Mouse (Mus musculus) neutrophil, adult 5-6 weeks (primary cell): ENCODE data around the gene Bbs1. TPM values are rescaled to one million over a fixed set of nuclear protein-coding genes. Genes with fewer than 3 reads are reported as not detected.
A peak's percentile ranks its signal among the peaks of the same experiment; 100 is the strongest.
"Not testable (repeated sequence)": the region's sequence is repeated elsewhere in the genome, so short reads cannot be mapped to it uniquely, and the experiment has no call there.

Source experiments
- ATAC-seq: fragments of 151-379, 151-347 bp; 2 replicates; pipeline ENCODE4 v1.8.0; 2017; ENCODE audit warnings: mild to moderate bottlenecking, moderate TSS enrichment; ENCODE audit not compliant: insufficient number of reproducible peaks, poor library complexity, low FRiP score, severe bottlenecking; ENCODE audit errors: extremely low read depth
- total RNA-seq: library from RNA; stranded (forward); fragments of 200-1000 nt; gene quantifications from 2 replicates; pipeline ENCODE4 v1.2.3, GENCODE M21; 2017

Gene Bbs1
- total RNA-seq, 1 experiment from 2014 or later, result 2.2 TPM

GRCm38 (mm10) chr19:4896780-4897520 lies 9.5 kb downstream of the Bbs1 start:
- no peak for ATAC-seq

GRCm38 (mm10) chr19:4891798-4892197 lies 14.6 kb downstream of the Bbs1 start:
- no peak for ATAC-seq

DNA sequence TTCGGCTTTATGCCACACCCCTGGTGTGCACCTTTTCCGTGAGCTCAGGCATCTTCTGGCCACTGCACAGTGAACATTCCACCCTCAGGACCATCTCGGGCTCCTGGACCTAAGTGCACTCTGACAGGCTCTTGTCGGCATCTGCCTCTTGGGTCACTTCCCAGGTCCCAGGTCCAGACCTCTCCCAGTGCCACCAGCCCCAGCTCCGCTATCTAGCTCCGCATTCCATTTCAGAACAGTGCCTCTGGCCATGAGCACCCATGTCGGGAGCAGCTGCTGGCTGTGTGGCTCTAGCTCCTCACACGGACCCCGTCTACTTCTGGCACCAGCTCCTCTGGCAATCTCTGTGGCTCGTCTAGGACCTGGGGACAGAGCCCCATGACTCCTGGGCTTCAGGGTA lies 16.6 kb downstream of the Bbs1 start:
- no peak for ATAC-seq

DNA sequence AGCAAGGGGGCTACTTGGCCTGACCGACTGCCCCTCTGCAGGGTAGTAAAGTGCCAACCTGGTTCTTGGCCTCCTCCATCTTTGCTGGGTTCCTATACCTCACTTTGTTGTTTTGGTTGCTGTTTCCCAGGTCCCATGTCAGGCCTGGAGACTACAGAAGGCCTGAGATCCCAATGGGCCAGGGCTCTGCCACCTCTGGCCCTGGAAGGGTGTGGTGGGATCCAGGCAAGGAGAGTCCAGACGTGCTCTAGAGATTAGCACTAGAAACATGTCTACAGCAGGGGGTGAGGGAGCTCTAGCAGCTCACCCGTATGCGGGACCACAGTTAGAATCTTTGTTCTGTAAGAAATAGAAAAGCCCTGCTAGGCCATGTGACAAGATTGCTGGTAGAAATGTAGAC lies 22.5 kb downstream of the Bbs1 start:
- ATAC-seq, result no peak

GRCm38 (mm10) chr19:4879324-4879703 lies 27.1 kb downstream of the Bbs1 start:
- ATAC-seq, result no peak

GRCm38 (mm10) chr19:4878405-4879323 lies 27.8 kb downstream of the Bbs1 start, which contains the start of gene Zdhhc24:
Gene Zdhhc24 (plus strand): TSS chr19:4878668.
- ATAC-seq, result peak; percentile 97

DNA sequence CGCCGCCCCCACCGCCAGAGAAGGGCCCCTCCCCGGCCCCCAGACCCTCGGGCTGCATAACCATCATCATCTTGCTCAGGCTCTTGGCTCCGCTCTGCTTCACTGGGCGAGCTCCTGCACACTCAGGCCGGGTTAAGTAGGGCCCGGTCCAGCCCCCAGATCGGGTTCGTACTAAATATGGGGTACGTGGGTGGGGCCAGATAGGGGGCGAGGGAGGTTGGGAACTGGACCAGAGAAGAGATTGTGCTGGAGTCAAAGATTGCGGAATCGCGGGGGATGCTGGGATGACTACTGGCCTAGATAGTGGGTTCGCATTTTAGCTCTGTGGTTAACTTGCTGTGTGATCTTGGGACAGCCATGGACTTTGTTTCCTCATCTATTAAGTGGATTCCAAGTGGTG lies 28.6 kb downstream of the Bbs1 start, which contains the start of gene Actn3:
TSS of gene Actn3 (minus strand) at position 125 of the 400 bp plus-strand sequence.
- ATAC-seq, result no peak

GRCm38 (mm10) chr19:4876755-4877154 lies 29.7 kb downstream of the Bbs1 start:
- no peak for ATAC-seq

DNA sequence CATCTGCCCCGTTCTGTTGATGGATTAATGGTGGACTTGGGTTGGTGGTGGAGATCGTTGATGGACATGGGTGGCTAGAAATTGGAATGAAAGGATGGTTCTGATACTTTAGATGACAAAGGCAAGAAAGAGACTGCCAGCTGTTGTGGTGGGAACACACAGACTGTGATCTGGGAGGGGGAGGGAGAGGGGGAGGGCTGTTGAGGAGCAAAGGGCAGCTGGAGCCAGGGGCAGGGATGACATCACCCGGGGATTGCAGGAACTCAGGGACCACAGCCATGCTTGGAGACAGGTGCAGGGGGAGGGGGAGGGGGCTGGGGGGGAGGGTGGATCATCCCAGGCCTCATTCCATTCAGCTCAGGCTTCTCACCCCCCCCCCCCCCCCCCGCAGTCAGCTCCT lies 30.2 kb downstream of the Bbs1 start:
- ATAC-seq, result no peak

DNA sequence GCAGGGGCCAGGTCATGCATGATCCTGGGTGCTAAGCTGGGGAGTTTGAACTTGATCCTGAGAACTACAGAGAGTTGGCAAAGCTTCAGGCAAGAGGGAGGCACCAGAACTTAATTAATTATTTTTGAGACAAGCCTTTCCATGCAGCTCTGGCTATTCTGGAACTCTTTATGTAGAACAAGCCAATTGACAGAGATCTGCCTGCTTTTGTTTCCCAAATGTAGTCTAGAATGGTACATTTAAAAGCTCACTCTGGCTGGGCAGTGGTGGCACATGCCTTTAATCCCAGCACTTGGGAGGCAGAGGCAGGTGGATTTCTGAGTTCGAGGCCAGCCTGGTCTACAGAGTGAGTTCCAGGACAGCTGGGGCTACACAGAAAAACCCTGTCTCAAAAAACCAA lies 31.8 kb downstream of the Bbs1 start:
- ATAC-seq, result not testable (repeated sequence)

- ATAC-seq, result no peak
These were observed 41.3 kb downstream of the Bbs1 start for GRCm38 (mm10) chr19:4865147-4865546.

DNA sequence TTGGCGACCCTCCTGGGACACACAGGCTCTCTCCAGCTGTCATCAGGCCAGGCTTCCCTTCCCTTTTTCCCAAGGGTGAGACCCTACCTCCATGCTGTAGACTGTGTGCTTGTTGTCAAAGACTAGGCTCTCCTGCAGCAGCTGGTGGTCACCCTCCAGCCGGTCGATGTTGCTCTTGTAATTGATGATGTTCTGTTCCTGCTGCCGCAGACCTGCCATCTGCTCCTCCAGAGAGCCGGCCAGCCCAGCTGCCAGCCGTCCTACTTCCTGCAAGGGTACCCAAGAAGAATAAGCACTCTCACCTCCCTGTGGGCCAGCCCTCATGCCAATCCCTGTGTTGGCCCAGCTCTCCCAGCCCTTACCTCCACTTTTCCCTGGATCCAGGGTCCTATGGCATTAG lies 43.4 kb downstream of the Bbs1 start:
- ATAC-seq, result no peak

DNA sequence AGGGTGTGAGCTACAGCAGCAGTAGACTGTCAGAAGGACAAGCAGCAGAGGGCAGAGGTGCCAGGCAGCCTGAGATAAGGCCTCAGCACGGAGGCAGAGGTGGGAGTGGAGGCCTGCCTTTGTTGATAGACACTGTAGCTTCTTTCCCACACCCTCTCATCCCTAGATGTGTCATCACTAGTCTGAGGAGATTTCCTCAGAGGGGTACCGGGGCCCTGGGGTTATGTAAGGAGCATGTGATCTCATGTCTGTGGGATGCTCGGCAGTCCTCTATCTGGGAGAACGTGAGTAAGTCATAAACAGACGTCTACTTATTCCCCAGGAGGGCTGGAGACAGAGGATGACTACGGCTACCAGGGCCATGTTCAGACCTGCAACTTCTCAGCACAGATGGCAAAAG lies 47.3 kb downstream of the Bbs1 start:
- ATAC-seq, result no peak

- no peak for ATAC-seq
These were observed 50.5 kb downstream of the Bbs1 start for GRCm38 (mm10) chr19:4855951-4856350.

- no peak for ATAC-seq
These were observed 51.0 kb downstream of the Bbs1 start for GRCm38 (mm10) chr19:4855470-4855820.

DNA sequence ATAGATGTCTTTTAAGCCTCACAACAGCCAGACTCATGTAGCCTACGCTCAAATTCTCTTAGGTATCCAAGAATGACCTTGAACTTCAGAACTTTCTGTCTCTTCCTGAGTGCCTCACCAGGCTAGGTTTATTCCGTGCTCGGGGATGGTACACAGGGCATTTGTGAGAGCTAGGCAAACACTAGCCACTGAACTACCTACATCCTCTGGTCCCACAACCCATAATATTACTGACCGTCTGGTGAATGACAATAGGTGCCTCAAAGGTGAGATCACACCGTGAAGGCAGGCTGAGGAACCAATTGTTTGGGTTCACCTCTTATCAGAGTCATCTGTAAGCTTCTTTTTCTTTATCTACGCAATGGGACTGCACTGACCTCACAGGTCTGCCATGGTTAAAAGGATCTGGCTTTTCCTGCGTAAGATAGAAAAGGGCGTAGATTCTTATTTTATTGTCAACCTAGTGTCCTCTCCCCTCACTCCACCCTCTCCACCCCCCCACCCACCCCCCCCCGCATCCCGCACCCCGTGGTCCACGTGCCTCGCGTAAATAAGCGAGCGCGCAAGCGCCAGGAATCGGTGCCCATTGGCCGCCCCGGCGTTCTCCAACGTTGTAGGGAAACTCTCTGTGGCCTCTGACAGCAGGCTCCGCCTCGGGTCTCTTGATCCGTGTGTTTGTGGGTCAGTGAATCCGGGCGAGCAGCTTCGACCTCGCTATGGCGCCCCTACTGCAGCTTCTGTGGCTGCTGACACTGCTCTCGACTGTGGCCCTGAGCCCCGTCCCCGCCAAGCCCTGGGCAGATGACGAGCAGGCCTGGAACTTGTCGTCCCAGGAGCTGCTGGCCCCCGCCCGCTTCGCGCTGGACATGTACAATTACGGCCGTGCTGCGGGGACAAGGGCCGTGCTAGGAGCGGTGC lies 51.6 kb downstream of the Bbs1 start, which contains the start of gene Ctsf:
TSS of gene Ctsf (plus strand) at position 579 of the 918 bp plus-strand sequence.
- ATAC-seq, result no peak

- ATAC-seq, result no peak
These were observed 56.1 kb downstream of the Bbs1 start for GRCm38 (mm10) chr19:4850281-4850680.

- ATAC-seq, result no peak
These were observed 56.6 kb downstream of the Bbs1 start for GRCm38 (mm10) chr19:4849800-4850199.

GRCm38 (mm10) chr19:4847490-4847889 lies 58.9 kb downstream of the Bbs1 start:
- ATAC-seq, result no peak
